Mouse (Mus musculus) midbrain, embryonic 12.5 days (tissue): ENCODE measurements around the gene H1f0. TPM values are rescaled to one million over a fixed set of nuclear protein-coding genes. Genes with fewer than 3 reads are reported as not detected.

Experiments
- ATAC-seq: fragments of 200-750 bp; cut with Nextera tagmentation; 2 replicates; pipeline ENCODE4 v1.8.0; 2017; ENCODE audit warnings: low read depth, moderate TSS enrichment, moderate library complexity; ENCODE audit not compliant: low FRiP score
- H3K27ac ChIP-seq: fragments of 300-500 bp; sonication (generic); replicated peaks from 2 replicates; pipeline ENCODE4 v1.5.1; 2016; ENCODE audit warnings: mild to moderate bottlenecking
- H3K27me3 ChIP-seq: fragments of 300-500 bp; sonication (generic); 2 replicates; pipeline ENCODE4 v1.6.1; 2016; ENCODE audit warnings: mild to moderate bottlenecking
- H3K36me3 ChIP-seq: fragments of 300-500 bp; sonication (generic); 2 replicates; pipeline ENCODE4 v1.6.1; 2016
- H3K4me1 ChIP-seq: fragments of 300-500 bp; sonication (generic); 2 replicates; pipeline ENCODE4 v1.6.1; 2016
- H3K4me2 ChIP-seq: fragments of 300-500 bp; sonication (generic); replicated peaks from 2 replicates; pipeline ENCODE4 v1.6.1; 2016; ENCODE audit warnings: mild to moderate bottlenecking, moderate library complexity
- H3K4me3 ChIP-seq: fragments of 300-500 bp; sonication (generic); 2 replicates; pipeline ENCODE4 v1.5.1; 2016; ENCODE audit warnings: mild to moderate bottlenecking
- H3K9ac ChIP-seq: fragments of 300-500 bp; sonication (generic); replicated peaks from 2 replicates; pipeline ENCODE4 v1.6.1; 2016; ENCODE audit warnings: mild to moderate bottlenecking, moderate library complexity
- H3K9me3 ChIP-seq: fragments of 300-500 bp; sonication (generic); 2 replicates; pipeline ENCODE4 v1.6.1; 2016; ENCODE audit warnings: mild to moderate bottlenecking
- WGBS: fragments of 180-500 bp; shearing (Covaris S2); methylation state at CpG from one replicate; pipeline ENCODE4 v1.1.7; 2016; 5-methylcytosine and 5-hydroxymethylcytosine counted together
- polyA plus RNA-seq: library from polyadenylated mRNA; unstranded; fragments of >200 nt; fragmentation: Nextera tagmentation; extraction: Ambion mirVana; gene quantifications from 2 replicates; pipeline ENCODE4 v1.2.1, GENCODE M21; 2016

Gene H1f0
- polyA plus RNA-seq, 1 experiment from 2014 or later: 575 TPM

DNA sequence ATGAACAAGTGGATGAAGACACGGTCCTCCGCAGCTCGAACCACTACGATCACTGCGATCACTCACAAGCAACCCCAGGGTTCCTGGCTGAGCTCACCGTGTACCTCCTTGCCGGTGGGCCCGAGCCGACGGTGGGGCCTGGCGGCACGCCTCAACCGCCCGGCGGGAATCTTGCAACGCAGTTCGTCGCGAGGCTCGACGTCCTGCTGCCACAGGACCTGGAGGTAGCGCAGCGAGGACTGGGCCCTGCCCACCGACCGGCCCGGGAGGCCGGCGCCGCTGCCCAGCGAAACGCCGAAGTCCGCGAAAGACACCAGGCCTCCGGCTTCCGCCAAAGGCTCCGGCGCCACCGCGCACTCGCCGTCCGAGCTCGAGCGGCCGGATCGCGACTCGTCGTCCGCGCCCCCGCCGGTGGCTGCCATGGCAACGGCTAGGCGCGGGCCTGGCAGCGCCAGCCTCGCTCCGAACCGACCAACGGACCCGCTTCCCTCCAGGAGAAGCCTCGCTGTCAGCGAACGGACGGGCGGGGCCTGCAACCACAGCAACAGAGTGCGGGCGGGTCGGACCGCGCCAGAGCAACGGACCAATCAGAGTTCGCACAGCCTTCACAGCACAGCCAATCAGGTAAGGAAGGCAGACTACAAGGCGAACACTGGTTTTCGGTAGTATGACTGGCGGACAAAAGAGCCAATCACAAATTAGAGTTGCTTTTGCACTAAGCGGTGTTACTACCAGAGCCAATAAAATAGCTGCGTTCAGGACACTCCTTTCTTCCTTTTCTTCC is 34.3 kb downstream of the H1f0 start, which contains the start of gene Ankrd54:
Gene Ankrd54, minus strand, starts transcription at position 518 of the 784 bp plus-strand sequence.
- Histone ChIP-seq H3K27ac (peak within 1 kb of the TSS; percentile 81), H3K9ac (peak within 1 kb of the TSS; percentile 89), H3K36me3 (peaks cover 36% of the 10 kb centered on the region), H3K4me2 (peak within 1 kb of the TSS; percentile 73), H3K9me3 (no peaks in the 10 kb centered on the region), H3K4me3 (peak within 1 kb of the TSS; percentile 82), H3K27me3 (0 out of 2 replicates have a peak, but pooled peaks cover under 1% of the 10 kb centered on the region), H3K4me1 (peaks cover 16% of the 10 kb centered on the region)
- ATAC-seq: peak; percentile 100
- under 1% methylated on average over 79 of the region's 80 CpGs for WGBS

DNA sequence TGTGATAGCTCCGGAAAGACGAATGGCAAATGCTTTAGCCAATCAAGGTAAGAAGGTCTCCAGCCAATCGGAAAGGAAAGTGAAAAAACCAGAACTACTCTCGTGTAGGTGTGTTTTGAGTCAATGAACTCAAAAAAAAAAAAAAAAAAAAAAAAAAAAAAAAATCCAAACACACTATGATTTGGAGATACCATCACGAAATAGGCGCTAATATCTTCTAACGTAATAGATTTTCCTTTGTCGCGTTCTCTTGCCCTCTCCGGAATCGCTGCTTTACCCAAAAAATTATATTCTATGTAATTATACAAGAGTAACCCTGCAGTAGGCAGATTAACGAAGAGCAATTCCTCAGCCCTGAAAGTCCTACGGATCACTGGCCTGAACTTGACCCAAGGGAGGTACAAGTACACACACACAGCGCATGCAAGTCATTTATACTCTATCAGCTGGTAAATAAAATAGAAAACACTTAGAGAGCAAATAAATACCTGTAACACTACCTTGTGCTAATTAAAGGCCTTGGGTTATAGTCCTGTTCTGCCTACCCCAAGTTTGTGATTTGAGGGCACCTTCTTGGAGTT is 35.0 kb downstream of the H1f0 start:
- Histone ChIP-seq H3K27me3 (peaks cover 7% of the 10 kb centered on the region; the same call in 1 of the 2 replicates), H3K9me3 (no peaks in the 10 kb centered on the region), H3K27ac (no peak overlapping the region), H3K9ac (peak overlapping the region; percentile 37; the same call in 1 of the 2 replicates), H3K4me2 (peak overlapping the region; percentile 64), H3K36me3 (peaks cover 29% of the 10 kb centered on the region), H3K4me3 (peak overlapping the region; percentile 39), H3K4me1 (peaks cover 16% of the 10 kb centered on the region)
- 8% methylated on average over 14 of the region's 14 CpGs for WGBS
- no peak for ATAC-seq

DNA sequence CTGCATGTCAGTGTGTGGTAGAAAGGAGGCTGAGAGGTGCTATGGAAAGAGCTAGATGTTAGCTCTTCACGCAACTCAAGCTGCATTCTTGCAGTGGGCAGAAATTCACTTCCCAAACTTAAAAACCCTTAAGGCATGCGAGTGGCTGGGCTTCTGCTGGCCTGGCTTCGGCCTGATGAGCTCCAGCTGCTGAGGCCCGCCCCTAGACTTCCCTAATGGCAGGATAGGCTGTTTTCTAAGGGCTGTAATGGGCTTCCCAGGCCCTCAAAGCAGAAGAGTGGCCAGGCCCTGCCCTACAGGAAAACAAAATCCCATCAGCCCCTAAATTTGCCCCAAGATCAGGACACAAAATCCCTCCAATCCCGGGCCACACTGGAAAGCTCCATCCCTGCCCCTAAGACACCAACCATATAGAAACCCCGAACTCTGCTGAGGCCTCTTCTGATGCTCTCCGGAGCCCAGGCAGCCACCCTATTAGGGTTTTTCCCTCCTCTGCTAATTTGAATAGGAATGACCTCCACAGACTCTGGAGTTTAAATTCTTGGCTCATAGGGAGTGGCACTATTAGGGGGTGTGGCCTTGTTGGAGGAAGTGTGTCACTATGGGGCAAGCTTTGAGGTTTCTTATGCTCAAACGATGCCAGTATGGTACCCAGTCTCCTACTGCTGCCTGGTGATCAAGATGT is 37.0 kb downstream of the H1f0 start:
- Histone ChIP-seq H3K27ac (no peak overlapping the region), H3K4me1 (peaks cover 16% of the 10 kb centered on the region), H3K4me2 (no peak overlapping the region), H3K27me3 (peaks cover 9% of the 10 kb centered on the region; the same call in 1 of the 2 replicates), H3K9me3 (no peaks in the 10 kb centered on the region), H3K4me3 (no peak overlapping the region), H3K9ac (no peak overlapping the region), H3K36me3 (peaks cover 9% of the 10 kb centered on the region)
- WGBS: 69% methylated on average over 8 of the region's 8 CpGs
- ATAC-seq: no peak

DNA sequence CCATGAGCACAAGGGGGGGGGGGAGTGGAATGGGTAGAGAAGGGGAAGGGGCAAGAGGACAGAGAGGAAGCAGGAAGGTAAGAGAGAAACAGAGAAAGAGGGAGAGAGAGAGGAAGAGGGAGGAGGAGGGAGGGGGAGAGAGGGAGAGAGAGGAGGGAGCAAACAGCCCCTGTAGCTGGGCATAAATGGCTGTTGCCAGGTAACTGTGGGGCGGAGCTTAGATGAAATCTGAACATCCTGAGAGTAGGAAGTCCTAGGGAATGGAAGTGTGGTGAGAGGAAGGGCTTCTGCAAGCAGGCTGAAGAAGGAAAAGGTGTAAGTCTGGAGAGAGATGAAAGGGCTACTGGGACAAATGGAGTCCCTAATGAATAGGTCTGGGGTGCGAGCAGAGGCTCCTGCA is 38.0 kb downstream of the H1f0 start:
- H3K9ac ChIP-seq: no peak overlapping the region
- H3K4me3 ChIP-seq: no peak overlapping the region
- peaks cover 14% of the 10 kb centered on the region for H3K4me1 ChIP-seq
- 51% methylated on average over 2 of the region's 2 CpGs for WGBS
- H3K27ac ChIP-seq: no peak overlapping the region
- no peaks in the 10 kb centered on the region for H3K9me3 ChIP-seq
- H3K27me3 ChIP-seq: peaks cover 9% of the 10 kb centered on the region; the same call in 1 of the 2 replicates
- no peaks in the 10 kb centered on the region for H3K36me3 ChIP-seq
- no peak for ATAC-seq
- H3K4me2 ChIP-seq: no peak overlapping the region

DNA sequence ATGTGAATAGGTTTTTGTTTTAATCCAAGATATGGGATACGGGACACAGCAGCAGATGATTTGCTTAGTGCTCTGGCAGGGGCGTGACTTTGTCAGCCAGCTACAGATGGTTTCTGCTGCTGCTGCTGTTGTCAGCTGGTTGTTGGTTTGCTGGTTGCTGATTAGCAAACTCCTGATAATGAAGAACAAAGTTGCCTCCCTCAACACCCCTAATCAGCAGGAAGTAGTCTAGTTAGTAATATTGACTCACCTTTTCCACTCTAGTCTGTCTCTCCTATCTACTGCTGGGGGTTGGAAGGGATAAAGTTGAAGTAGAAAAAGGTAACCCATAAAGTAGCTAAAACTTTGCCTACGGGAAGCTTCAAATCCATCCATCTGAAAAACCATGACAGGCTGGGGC is 39.4 kb downstream of the H1f0 start:
- no peak for ATAC-seq
- H3K27me3 ChIP-seq: peaks cover 9% of the 10 kb centered on the region; the same call in 1 of the 2 replicates
- no peak overlapping the region for H3K27ac ChIP-seq
- H3K9ac ChIP-seq: no peak overlapping the region
- H3K4me3 ChIP-seq: no peak overlapping the region
- H3K36me3 ChIP-seq: no peaks in the 10 kb centered on the region
- no peak overlapping the region for H3K4me2 ChIP-seq
- H3K9me3 ChIP-seq: no peaks in the 10 kb centered on the region
- 80% methylated on average over 3 of the region's 3 CpGs for WGBS
- peaks cover 5% of the 10 kb centered on the region for H3K4me1 ChIP-seq

DNA sequence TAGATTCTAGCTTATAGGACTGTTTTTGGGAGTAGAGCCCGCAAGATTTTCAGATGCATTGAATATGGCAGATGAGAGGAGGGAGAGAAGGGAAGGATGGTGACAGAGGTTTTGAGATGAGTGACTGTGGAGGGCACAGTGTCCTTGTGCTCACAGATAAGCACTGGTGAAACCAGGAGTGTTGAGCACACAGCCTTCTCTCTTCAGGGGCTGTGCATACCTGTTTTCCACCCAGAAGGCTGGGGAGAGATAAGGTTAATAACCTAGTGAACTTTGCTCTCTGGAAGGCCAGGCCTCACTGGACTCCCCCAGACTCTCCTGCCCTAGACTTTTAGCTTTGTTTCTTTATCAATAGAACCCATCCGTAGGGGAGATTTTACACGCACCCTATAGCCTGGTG is 40.2 kb downstream of the H1f0 start:
- H3K9me3 ChIP-seq: no peaks in the 10 kb centered on the region
- peaks cover 3% of the 10 kb centered on the region for H3K4me1 ChIP-seq
- no peak overlapping the region for H3K4me2 ChIP-seq
- ATAC-seq: no peak
- H3K27me3 ChIP-seq: peaks cover 9% of the 10 kb centered on the region; the same call in 1 of the 2 replicates
- H3K4me3 ChIP-seq: no peak overlapping the region
- H3K9ac ChIP-seq: no peak overlapping the region
- 84% methylated on average over 3 of the region's 3 CpGs for WGBS
- H3K27ac ChIP-seq: no peak overlapping the region
- H3K36me3 ChIP-seq: no peaks in the 10 kb centered on the region

DNA sequence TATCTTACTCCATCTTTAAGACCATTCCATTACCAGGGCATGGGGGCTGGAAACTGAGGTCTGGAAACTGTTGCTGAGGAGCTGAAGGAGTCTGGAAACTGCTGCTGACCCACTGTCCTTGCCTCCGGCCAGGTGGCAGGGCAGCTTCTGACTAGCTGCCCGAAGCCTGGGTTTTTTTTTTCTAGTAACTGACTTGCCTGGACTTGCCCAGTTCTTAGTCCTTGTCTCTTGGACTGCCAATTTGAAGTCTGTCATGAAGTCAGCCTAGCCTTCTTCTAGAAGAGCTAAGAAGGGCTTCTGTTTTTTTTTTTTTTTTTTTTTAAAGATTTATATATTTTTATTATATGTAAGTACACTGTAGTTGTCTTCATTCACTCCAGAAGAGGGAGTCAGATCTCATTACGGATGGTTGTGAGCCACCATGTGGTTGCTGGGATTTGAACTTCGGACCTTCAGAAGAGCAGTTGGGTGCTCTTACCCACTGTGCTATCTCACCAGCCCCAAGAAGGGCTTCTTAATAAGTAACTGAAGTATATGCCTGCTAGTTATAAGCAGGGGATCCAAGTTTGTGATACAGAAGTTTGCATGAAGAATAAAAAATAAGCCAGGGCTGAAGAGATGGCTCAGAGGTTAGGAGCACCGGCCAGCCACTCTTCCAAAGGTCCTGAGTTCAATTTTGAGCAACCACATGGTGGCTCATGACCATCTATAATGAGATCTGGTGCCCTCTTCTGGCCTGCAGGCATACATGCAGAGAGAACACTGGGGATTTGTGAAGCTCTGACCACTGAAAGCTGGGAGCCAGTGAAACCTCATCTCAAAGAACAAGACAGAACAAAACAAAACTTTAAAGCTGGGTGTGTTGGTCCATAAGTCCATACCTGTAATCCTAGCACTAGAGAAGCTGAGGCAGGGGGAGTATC is 43.1 kb downstream of the H1f0 start:
- 65% methylated on average over 5 of the region's 5 CpGs for WGBS
- no peaks in the 10 kb centered on the region for H3K9me3 ChIP-seq
- no peak overlapping the region for H3K9ac ChIP-seq
- no peak overlapping the region for H3K27ac ChIP-seq
- peaks cover 15% of the 10 kb centered on the region for H3K4me1 ChIP-seq
- no peak for ATAC-seq
- H3K4me3 ChIP-seq: no peak overlapping the region
- H3K27me3 ChIP-seq: peaks cover 9% of the 10 kb centered on the region; the same call in 1 of the 2 replicates
- no peaks in the 10 kb centered on the region; the same call in 1 of the 2 replicates for H3K36me3 ChIP-seq
- no peak overlapping the region for H3K4me2 ChIP-seq

DNA sequence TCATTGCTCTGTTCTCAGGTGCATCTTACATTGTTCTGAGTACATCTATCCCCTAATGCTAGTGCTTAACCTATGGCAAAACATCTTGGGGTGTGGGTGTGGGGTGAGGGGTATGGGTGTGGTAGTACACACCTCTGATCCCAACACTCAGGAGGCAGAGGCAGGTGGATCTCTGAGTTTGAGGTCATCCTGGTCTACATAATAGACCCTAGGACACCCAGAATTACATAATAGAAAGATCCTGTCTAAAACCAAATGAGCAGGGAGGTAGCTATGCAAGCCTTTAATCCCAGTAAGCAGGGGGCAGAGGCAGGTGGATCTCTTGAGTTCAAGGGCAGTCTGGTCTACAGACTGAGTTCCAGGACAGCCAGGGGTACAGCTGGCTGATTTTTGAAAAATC is 45.5 kb downstream of the H1f0 start:
- ATAC-seq: no peak
- Histone ChIP-seq H3K9me3 (no peaks in the 10 kb centered on the region), H3K27me3 (no peaks in the 10 kb centered on the region), H3K4me2 (no peak overlapping the region), H3K4me3 (no peak overlapping the region), H3K27ac (no peak overlapping the region), H3K4me1 (peaks cover 20% of the 10 kb centered on the region), H3K36me3 (peaks cover 24% of the 10 kb centered on the region), H3K9ac (no peak overlapping the region)

DNA sequence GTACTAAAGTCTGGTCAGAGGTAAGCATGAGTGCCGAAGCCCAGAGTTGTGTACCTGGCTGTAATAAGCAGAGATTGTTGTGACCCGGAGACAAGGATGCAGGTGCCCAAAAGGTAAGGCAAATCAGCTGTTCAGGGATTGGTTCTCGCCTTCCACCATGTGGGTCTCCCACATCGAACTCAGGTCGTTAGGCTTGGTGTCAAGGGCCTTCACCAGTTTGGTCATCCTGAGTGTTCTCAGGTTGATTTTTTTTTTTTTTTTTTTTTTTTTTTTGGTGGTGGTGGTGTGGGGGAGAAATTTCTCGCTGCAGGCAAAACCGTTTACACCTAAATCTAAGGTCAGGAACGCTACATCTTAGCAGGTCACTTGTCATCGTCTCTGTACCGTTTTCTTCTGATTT is 46.2 kb downstream of the H1f0 start:
- H3K4me3 ChIP-seq: peak overlapping the region; percentile 93
- H3K4me2 ChIP-seq: peak overlapping the region; percentile 94
- H3K27ac ChIP-seq: peak overlapping the region; percentile 75
- peaks cover 20% of the 10 kb centered on the region for H3K4me1 ChIP-seq
- H3K27me3 ChIP-seq: no peaks in the 10 kb centered on the region
- 39% methylated on average over 10 of the region's 10 CpGs for WGBS
- no peak for ATAC-seq
- peak overlapping the region; percentile 86 for H3K9ac ChIP-seq
- H3K36me3 ChIP-seq: peaks cover 31% of the 10 kb centered on the region
- H3K9me3 ChIP-seq: no peaks in the 10 kb centered on the region

DNA sequence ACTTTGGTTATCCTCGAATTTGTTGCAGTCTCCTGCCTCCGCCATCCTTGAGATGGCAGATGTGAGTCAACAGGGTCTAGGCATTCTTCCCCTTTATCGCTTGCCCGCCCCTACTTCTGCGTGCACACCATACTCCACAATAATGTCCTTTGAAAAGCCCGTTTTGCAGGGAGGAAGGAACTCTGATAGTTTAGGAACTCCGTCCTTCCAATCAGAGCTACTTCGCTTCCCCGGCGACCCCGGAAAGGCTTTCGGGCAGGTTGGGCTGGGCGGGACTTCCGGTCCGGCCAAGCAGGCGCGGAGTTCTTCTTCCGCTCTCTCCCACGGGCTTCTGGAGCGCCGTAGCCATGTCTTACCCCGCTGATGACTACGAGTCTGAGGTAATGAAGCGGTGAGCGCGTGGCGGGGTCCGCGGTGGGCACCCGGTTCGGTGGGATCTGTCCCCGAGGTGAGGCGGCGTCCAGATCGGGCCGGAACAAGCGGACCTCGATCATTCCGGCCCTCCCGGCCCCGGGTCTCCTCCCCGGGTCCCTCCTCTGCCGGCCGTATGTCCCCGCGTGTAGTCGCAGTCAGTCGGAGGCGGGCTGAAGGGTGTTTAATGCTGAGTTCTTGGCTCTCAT is 46.8 kb downstream of the H1f0 start, which contains the start of gene Eif3l:
Gene Eif3l, plus strand, starts transcription at position 267 of the 620 bp plus-strand sequence.
- Histone ChIP-seq H3K4me2 (peak within 1 kb of the TSS; percentile 94), H3K27me3 (no peaks in the 10 kb centered on the region), H3K27ac (peak within 1 kb of the TSS; percentile 75), H3K36me3 (peaks cover 36% of the 10 kb centered on the region), H3K4me3 (peak within 1 kb of the TSS; percentile 93), H3K4me1 (peaks cover 20% of the 10 kb centered on the region), H3K9ac (peak within 1 kb of the TSS; percentile 86), H3K9me3 (no peaks in the 10 kb centered on the region)
- WGBS: under 1% methylated on average over 49 of the region's 49 CpGs
- peak; percentile 83 for ATAC-seq
